Mouse (Mus musculus) embryonic facial prominence, embryonic 10.5 days (tissue): ENCODE data around the gene Nhlh2. TPM values are rescaled to one million over a fixed set of nuclear protein-coding genes. Genes with fewer than 3 reads are reported as not detected.

ENCODE experiments used
- DNase-seq: peaks from one replicate; pipeline ENCODE4 v3.0.0-alpha.2; 2017; ENCODE audit warnings: low spot score
- H3K27ac ChIP-seq: fragments of 300-500 bp; sonication (generic); replicated peaks from 2 replicates; pipeline ENCODE4 v1.5.1; 2016; ENCODE audit warnings: mild to moderate bottlenecking
- H3K27me3 ChIP-seq: fragments of 300-500 bp; sonication (generic); replicated peaks from 2 replicates; pipeline ENCODE4 v1.6.1; 2016; ENCODE audit warnings: low read depth, mild to moderate bottlenecking; ENCODE audit not compliant: poor library complexity, severe bottlenecking
- H3K36me3 ChIP-seq: fragments of 300-500 bp; sonication (generic); replicated peaks from 2 replicates; pipeline ENCODE4 v1.6.1; 2016; ENCODE audit warnings: mild to moderate bottlenecking, moderate library complexity
- H3K4me1 ChIP-seq: fragments of 300-500 bp; sonication (generic); 2 replicates; pipeline ENCODE4 v1.6.1; 2016
- H3K4me3 ChIP-seq: fragments of 300-500 bp; sonication (generic); 2 replicates; pipeline ENCODE4 v1.5.1; 2016; ENCODE audit warnings: mild to moderate bottlenecking, moderate library complexity
- H3K9me3 ChIP-seq: fragments of 300-500 bp; sonication (generic); 2 replicates; pipeline ENCODE4 v1.6.1; 2016; ENCODE audit warnings: mild to moderate bottlenecking
- WGBS: fragments of 180-500 bp; shearing (Covaris S2); methylation state at CpG from one replicate; pipeline ENCODE4 v1.1.7; 2016; 5-methylcytosine and 5-hydroxymethylcytosine counted together
- polyA plus RNA-seq: library from polyadenylated mRNA; unstranded; fragments of >200 nt; fragmentation: Nextera tagmentation; extraction: Ambion mirVana; gene quantifications from 2 replicates; pipeline ENCODE4 v1.2.1, GENCODE M21; 2016

Gene Nhlh2
- polyA plus RNA-seq = 16.1 and 22.3 TPM in 2 replicates

DNA sequence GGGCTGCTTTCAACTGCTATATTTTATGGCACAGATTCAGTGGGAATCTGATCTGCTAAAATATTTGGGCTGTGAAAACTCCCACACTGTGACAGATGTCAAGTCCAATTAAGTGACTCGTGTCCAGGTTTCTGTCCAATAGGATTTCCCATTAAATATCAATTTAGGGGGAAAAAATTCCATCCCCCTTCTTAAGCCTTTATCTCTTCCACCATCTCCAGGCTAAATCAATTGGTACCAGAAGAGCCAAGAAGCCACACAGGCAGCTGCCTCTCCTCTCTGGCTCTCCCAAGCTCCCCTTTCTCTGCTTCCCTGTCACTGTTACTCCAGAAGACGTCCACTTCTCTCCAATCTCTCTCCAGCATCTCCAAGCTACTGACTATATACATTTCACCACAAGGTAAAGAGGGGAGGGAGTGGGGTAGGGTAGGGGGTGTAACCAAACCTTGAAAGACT, at the start of gene Nhlh2:
Nhlh2 (plus strand) TSS at position 151 of the 456 bp plus-strand sequence.
- WGBS = 15% methylated on average over 2 of the region's 2 CpGs
- no peaks in the 10 kb centered on the region for H3K9me3 ChIP-seq
- peaks cover 29% of the 10 kb centered on the region for H3K4me1 ChIP-seq
- H3K27me3 ChIP-seq = peaks cover 79% of the 10 kb centered on the region
- peak within 1 kb of the TSS; percentile 54 for H3K4me3 ChIP-seq
- H3K36me3 ChIP-seq = no peaks in the 10 kb centered on the region
- H3K27ac ChIP-seq = no peak within 1 kb of the TSS
- DNase-seq = peak; percentile 36

DNA sequence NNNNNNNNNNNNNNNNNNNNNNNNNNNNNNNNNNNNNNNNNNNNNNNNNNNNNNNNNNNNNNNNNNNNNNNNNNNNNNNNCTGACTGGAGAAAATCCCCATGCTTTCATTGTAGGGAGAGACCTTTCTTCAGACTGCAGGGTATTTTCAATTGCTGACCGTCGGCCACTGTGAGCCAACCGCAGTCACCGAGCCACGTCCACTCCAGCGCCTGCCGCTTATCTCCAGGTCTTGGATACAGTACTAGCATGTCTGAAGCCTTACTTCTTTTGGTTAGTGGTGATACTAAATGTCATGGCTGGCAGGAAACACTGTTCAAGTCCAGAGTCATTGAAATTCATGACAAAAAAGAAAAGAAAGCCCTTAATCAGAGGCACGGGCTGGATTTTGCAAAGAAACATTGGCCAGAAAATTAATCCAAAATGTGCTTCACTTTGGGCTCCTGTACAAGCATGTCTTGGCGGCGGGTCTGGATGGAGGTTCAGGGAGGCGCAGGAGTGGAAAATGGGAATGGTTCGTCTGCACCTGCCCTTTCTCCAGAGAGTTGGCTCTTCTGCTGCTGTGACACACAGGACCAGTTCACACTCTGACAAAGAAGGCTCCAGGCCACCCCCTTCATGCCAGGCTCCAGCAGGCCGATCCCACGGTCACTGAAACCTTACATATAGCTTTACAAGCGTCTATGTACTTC, 48.6 kb upstream of the Nhlh2 start:
- 92% methylated on average over 15 of the region's 15 CpGs for WGBS
- H3K27me3 ChIP-seq = peaks cover 12% of the 10 kb centered on the region; the same call in 1 of the 2 replicates
- H3K9me3 ChIP-seq = no peaks in the 10 kb centered on the region
- H3K4me1 ChIP-seq = peaks cover 12% of the 10 kb centered on the region
- H3K36me3 ChIP-seq = no peaks in the 10 kb centered on the region
- H3K27ac ChIP-seq = no peak overlapping the region
- no peak for DNase-seq
- H3K4me3 ChIP-seq = no peak overlapping the region

DNA sequence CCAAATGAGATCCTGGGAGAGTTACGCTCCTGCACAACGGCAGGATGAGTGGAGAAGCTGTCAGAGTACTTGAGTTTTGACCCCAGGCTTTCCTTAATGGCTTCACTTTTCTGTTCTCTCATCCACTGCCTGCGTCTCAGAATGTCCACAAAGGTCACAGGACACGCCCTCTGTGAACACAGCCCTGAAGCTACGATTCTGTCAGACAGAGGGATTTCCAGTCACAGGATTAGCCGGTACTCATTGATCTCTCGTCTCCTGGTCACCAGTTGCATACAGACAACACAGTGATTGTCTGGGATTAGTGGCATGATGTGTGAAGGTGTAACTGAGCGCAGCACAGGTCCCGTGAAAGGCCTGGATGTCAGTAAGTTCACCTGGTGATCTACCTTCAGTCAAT, 46.4 kb upstream of the Nhlh2 start:
- Histone ChIP-seq H3K27ac (no peak overlapping the region), H3K27me3 (peaks cover 12% of the 10 kb centered on the region; the same call in 1 of the 2 replicates)
- peak; percentile 31 for DNase-seq

DNA sequence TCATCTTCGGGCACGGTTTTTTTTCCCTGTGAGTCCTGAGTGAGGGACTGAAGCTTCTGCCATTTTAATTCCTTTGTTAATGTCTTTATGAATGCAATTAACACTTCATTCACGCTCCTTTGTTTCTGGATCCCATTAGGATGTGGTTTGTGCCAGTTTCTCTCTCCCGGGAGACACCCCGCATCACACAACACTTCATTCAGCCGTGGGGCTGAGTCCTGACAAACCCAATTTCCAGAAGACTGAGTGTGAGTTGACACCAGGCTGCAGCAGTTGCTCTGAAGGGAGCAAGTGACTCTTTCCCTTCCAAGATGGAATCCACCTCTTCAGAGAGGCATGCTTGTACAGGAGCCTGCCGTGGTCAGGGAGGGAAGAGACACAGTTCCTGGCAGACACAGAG, 45.5 kb upstream of the Nhlh2 start:
- no peak overlapping the region for H3K27ac ChIP-seq
- 59% methylated on average over 7 of the region's 7 CpGs for WGBS

More for the DNA sequence above, 46.4 kb upstream of the Nhlh2 start:
- no peak overlapping the region for H3K4me3 ChIP-seq
- no peaks in the 10 kb centered on the region for H3K9me3 ChIP-seq
- 14% methylated on average over 9 of the region's 9 CpGs for WGBS
- peaks cover 21% of the 10 kb centered on the region for H3K4me1 ChIP-seq
- no peaks in the 10 kb centered on the region for H3K36me3 ChIP-seq

DNA sequence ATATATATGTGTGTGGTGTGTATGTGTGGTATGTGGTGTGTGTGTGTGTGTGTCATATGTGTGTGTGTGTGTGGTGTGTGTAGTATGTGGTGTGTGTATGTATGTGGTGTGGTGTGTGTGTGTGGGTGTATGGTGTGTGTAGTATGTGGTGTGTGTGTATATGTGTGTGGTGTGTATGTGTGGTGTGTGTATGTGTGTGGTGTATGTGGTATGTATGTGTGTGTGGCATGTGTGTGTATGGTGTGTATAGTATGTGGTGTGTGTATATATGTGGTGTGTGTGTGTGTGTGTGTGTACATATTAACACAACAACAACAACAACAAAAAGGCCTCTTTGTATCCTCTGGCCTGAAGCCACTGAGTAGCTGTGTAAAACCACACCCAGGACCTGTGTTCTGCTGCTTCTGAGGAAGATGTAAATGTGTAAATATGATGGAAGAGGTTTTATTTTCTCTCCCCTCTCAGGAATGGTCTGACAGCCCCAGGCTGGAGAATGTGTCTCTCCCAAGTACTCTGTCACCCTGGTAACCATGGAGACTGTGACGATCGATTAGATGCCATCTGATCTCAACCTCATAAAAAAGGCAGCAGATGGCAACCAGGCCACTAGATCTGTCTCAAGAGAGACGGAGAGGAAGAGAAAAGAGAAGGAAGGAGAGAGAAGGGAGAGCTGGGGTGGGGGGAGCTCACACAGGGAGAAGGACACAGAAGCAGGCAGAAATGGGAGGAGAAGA, 42.9 kb upstream of the Nhlh2 start:
- no peaks in the 10 kb centered on the region for H3K36me3 ChIP-seq
- peaks cover 12% of the 10 kb centered on the region; the same call in 1 of the 2 replicates for H3K27me3 ChIP-seq
- WGBS = 54% methylated on average over 3 of the region's 3 CpGs
- peak; percentile 21 for DNase-seq
- H3K27ac ChIP-seq = 0 out of 2 replicates have a peak overlapping the region, but pooled peaks have one; percentile 1
- no peaks in the 10 kb centered on the region for H3K9me3 ChIP-seq
- H3K4me3 ChIP-seq = no peak overlapping the region
- H3K4me1 ChIP-seq = peaks cover 21% of the 10 kb centered on the region

More for the DNA sequence above, 45.5 kb upstream of the Nhlh2 start:
- no peak overlapping the region for H3K4me3 ChIP-seq
- H3K4me1 ChIP-seq = peaks cover 21% of the 10 kb centered on the region
- DNase-seq = no peak
- H3K36me3 ChIP-seq = no peaks in the 10 kb centered on the region
- H3K9me3 ChIP-seq = no peaks in the 10 kb centered on the region
- H3K27me3 ChIP-seq = peaks cover 12% of the 10 kb centered on the region; the same call in 1 of the 2 replicates

DNA sequence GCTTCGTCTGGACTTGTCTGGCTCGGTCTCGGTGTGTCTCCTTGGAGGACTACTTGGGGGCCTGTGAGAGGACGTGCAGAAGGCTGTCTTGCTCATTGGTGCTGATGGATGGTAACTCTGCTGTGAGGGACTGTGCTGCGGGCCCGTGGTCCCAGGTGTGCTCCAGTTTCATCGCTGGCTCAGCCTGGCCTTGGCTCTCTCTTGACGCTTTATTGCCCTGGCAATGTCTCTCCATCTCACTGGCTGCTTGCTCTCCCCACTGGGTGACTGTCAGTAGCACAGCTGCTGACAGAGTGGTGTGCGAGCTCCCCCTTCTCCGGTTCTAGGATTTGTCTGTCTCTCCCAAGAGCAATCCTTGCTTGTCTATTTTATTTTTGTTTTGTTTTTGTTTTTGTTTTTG, 34.5 kb upstream of the Nhlh2 start:
- Histone ChIP-seq H3K9me3 (no peaks in the 10 kb centered on the region), H3K4me3 (no peak overlapping the region), H3K36me3 (no peaks in the 10 kb centered on the region), H3K27me3 (no peaks in the 10 kb centered on the region), H3K4me1 (peaks cover 4% of the 10 kb centered on the region; the same call in 1 of the 2 replicates), H3K27ac (no peak overlapping the region)
- no peak for DNase-seq
- WGBS = 83% methylated on average over 10 of the region's 10 CpGs

DNA sequence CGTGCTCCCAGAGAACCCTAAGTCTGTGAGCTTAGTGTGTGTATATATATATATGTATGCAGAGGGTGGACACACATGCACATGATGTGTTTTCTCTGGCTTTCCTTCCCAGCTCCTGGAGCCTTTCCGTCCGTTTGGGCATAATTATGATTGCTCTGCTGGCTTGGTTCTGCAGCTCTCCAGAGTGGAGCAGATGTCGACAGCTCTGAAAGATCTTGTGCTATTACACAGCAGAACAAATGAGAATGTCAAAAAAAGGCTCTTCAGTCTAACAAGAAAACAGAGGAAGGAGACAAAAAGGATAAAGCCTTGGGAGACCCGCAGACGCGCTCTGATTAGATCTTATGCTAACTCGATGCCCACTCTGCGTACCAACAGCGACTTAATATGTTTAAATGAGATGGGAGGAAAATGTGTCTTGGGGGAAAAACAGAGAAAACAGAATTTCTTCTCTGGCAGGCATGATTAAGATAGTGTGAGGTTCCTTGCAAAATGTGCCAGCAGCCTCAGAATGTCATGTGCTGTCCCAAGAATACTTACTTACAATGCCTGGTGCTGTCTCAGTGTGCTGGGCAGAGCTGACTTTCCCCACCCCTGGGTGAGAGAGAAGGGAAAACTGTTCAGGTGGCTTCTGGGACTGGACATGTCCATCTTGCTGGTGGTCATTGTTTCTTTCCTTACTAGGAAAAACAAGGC, 31.4 kb upstream of the Nhlh2 start:
- H3K4me3 ChIP-seq = no peak overlapping the region
- WGBS = 83% methylated on average over 10 of the region's 10 CpGs
- no peaks in the 10 kb centered on the region for H3K36me3 ChIP-seq
- DNase-seq = no peak
- peaks cover 4% of the 10 kb centered on the region; the same call in 1 of the 2 replicates for H3K4me1 ChIP-seq
- no peaks in the 10 kb centered on the region for H3K9me3 ChIP-seq
- no peak overlapping the region for H3K27ac ChIP-seq
- no peaks in the 10 kb centered on the region for H3K27me3 ChIP-seq

DNA sequence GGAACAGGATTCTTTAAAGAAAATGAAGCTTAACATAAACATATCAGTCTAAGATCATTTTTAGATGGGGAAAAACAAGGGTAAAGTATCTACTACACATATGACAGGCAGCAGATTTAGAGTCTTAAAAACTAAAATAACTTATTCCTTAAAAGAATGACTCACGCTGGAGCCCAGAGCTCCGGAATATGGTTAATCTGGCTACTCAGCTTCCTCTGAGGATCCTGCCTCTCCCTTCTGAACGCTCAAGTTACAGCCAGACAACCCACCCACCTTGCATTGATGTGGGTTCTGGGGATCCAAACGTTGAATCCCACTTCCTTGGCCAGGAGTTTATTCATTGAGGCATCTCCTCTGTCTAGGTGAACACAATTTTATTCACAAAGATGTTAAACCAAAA, 26.0 kb upstream of the Nhlh2 start:
- H3K27me3 ChIP-seq = no peaks in the 10 kb centered on the region
- H3K27ac ChIP-seq = no peak overlapping the region
- H3K4me3 ChIP-seq = no peak overlapping the region
- H3K4me1 ChIP-seq = no peaks in the 10 kb centered on the region
- no peaks in the 10 kb centered on the region for H3K9me3 ChIP-seq
- no peak for DNase-seq
- WGBS = 65% methylated on average over 4 of the region's 4 CpGs
- H3K36me3 ChIP-seq = no peaks in the 10 kb centered on the region

DNA sequence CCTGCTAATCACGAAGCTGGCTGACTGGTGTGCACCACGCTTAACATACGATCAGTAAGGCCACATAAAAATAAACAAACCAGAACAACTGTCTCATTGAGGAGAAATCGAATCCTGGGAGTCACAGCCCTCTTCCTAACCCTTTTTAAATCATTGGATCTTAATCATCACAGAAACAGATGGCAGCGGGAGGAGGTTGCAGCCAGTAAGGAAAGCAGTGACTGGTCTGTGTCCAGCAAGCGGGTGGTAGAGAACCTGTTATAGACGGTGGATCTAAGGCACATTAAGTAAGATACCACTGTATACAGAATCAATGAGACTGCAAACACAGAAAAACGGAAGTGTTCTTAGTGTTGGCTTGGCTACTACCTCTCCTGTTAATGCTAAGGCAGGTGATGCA, 24.2 kb upstream of the Nhlh2 start:
- Histone ChIP-seq H3K27me3 (no peaks in the 10 kb centered on the region), H3K4me3 (no peak overlapping the region), H3K4me1 (peaks cover 10% of the 10 kb centered on the region; the same call in 1 of the 2 replicates), H3K9me3 (no peaks in the 10 kb centered on the region), H3K27ac (no peak overlapping the region), H3K36me3 (no peaks in the 10 kb centered on the region)
- WGBS = 78% methylated on average over 8 of the region's 8 CpGs
- no peak for DNase-seq

DNA sequence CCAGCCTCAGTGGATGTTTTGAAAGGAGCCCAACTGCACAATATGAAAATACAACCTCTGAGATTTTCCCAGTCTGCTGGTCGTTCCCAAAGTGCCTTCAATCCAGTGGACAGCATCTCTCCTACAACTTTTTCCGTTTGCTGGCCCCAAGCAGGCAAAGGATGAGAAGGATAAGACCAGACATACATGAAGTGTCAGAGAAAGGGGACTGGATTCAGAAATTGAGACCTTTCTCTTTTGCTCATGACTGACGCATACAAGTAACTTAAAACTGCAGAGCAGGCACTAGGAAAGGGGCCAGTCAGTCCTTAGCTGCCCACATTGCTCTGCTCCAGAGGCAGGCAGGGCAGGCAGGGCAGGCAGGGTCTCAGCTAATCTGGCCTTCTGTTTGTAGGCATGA, 19.7 kb upstream of the Nhlh2 start:
- H3K36me3 ChIP-seq = no peaks in the 10 kb centered on the region
- no peaks in the 10 kb centered on the region for H3K27me3 ChIP-seq
- H3K4me1 ChIP-seq = peaks cover 14% of the 10 kb centered on the region; the same call in 1 of the 2 replicates
- WGBS = 60% methylated on average over 3 of the region's 3 CpGs
- no peak overlapping the region for H3K27ac ChIP-seq
- DNase-seq = no peak
- no peak overlapping the region for H3K4me3 ChIP-seq
- no peaks in the 10 kb centered on the region for H3K9me3 ChIP-seq

DNA sequence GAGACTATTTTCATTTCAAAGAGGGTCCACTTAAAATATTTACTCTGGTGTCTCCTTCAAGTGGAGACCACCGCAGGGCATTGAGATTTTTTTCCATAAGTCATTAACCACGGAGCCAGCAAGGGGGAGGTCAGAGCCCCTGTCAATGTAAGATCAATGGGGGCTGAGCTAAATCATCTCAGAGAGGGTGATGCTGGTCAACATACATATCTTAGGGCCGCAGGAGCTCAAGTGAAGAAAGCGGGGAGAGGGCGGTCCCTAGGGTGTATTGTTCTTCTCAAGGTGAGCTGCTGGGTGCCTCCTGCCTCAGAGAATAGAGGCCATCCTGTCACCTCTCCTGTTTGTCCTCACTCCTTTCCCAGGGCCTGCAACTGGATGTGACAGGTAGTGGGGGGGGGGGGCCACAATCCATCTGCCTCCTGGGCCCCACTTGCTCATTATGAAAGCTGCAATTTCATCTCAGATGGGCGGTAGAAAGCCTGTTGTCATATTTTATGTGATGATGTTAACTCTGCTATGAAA, 18.8 kb upstream of the Nhlh2 start:
- no peak overlapping the region for H3K4me3 ChIP-seq
- WGBS = 55% methylated on average over 6 of the region's 6 CpGs

DNA sequence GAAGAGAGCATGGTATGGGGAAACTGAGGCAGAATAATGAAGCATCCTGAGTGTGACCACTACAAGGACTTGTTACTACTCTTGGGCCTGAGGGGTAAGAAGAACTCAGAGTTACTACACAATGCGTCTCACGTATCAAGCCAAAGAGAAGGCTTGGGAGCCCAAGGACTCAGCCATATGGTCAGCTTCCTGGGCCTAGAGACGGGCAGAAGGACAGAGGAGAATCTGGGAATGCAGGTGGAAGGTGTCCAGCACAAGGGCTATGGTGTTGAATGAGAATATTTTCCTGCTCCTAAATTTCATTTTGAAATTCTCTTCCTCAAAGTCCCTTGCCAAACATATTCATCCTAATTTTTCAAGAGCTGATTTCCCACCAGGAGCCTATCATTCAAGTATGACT, 12.0 kb upstream of the Nhlh2 start:
- 93% methylated on average over 3 of the region's 3 CpGs for WGBS
- Histone ChIP-seq H3K27me3 (no peaks in the 10 kb centered on the region; the same call in 1 of the 2 replicates), H3K4me1 (no peaks in the 10 kb centered on the region), H3K27ac (no peak overlapping the region), H3K36me3 (no peaks in the 10 kb centered on the region), H3K4me3 (no peak overlapping the region), H3K9me3 (no peaks in the 10 kb centered on the region)
- DNase-seq = no peak

More for the DNA sequence above, 18.8 kb upstream of the Nhlh2 start:
- Histone ChIP-seq H3K36me3 (no peaks in the 10 kb centered on the region), H3K27ac (no peak overlapping the region), H3K4me1 (peaks cover 14% of the 10 kb centered on the region; the same call in 1 of the 2 replicates), H3K27me3 (no peaks in the 10 kb centered on the region; the same call in 1 of the 2 replicates), H3K9me3 (no peaks in the 10 kb centered on the region)
- no peak for DNase-seq
